Mouse (Mus musculus) lung, embryonic 14.5 days (tissue): Measurements from ENCODE around the gene Gm10382. TPM values are rescaled to one million over a fixed set of nuclear protein-coding genes. Genes with fewer than 3 reads are reported as not detected.
"Not testable (repeated sequence)": the region's sequence is repeated elsewhere in the genome, so short reads cannot be mapped to it uniquely, and the experiment has no call there.

Experiments
- ATAC-seq: fragments of 200-750 bp; cut with Nextera tagmentation; 2 replicates; pipeline ENCODE4 v1.8.0; 2017; ENCODE audit warnings: mild to moderate bottlenecking, moderate TSS enrichment, moderate library complexity; ENCODE audit not compliant: insufficient read depth
- DNase-seq: peaks from one replicate; pipeline ENCODE4 v3.0.0-alpha.2; 2015
- H3K27ac ChIP-seq: fragments of 300-500 bp; sonication (generic); 2 replicates; pipeline ENCODE4 v1.5.1; 2014; ENCODE audit warnings: low read depth, mild to moderate bottlenecking, moderate library complexity
- H3K27me3 ChIP-seq: fragments of 300-500 bp; sonication (generic); 2 replicates; pipeline ENCODE4 v1.6.1; 2014; ENCODE audit warnings: low read length, control low read depth; ENCODE audit not compliant: insufficient read depth
- H3K36me3 ChIP-seq: fragments of 300-500 bp; sonication (generic); 2 replicates; pipeline ENCODE4 v1.6.1; 2014; ENCODE audit warnings: control low read depth; ENCODE audit not compliant: insufficient read depth
- H3K4me1 ChIP-seq: fragments of 300-500 bp; sonication (generic); 2 replicates; pipeline ENCODE4 v1.6.1; 2014; ENCODE audit warnings: antibody characterized with exemption, control low read depth; ENCODE audit not compliant: insufficient read depth
- H3K4me2 ChIP-seq: fragments of 300-500 bp; sonication (generic); 2 replicates; pipeline ENCODE4 v1.6.1; 2014; ENCODE audit warnings: mild to moderate bottlenecking
- H3K4me3 ChIP-seq: fragments of 300-500 bp; sonication (generic); 2 replicates; pipeline ENCODE4 v1.5.1; 2014; ENCODE audit warnings: low read depth, low read length
- H3K9ac ChIP-seq: fragments of 300-500 bp; sonication (generic); 2 replicates; pipeline ENCODE4 v1.6.1; 2014
- H3K9me3 ChIP-seq: fragments of 300-500 bp; sonication (generic); 2 replicates; pipeline ENCODE4 v1.6.1; 2016; ENCODE audit warnings: low read depth, low read length, control low read depth
- CTCF ChIP-seq: IDR thresholded peaks from 2 replicates; pipeline ENCODE4 v1.5.1; 2016; ENCODE audit warnings: antibody characterized with exemption, low read depth
- WGBS: fragments of 180-500 bp; shearing (Covaris S2); extraction: QIAGEN DNeasy Blood & Tissue Kit; methylation state at CpG from one replicate; pipeline ENCODE4 v1.1.7; 2014; 5-methylcytosine and 5-hydroxymethylcytosine counted together
- polyA plus RNA-seq: library from polyadenylated mRNA; unstranded; fragments of >200 nt; fragmentation: Nextera tagmentation; extraction: Ambion mirVana; gene quantifications from 2 replicates; pipeline ENCODE4 v1.2.1, GENCODE M21; 2014

Gm10382 gene
- polyA plus RNA-seq, 1 experiment from 2014 or later = 0.45 TPM

GRCm38 (mm10) chr5:125409348-125410090, 20.4 kb downstream of the Gm10382 start:
- peaks cover 13% of the 10 kb centered on the region for H3K36me3 ChIP-seq
- H3K4me3 ChIP-seq = peak overlapping the region; percentile 42
- peak overlapping the region; percentile 40; the same call in 1 of the 2 replicates for H3K9ac ChIP-seq
- ATAC-seq (peak; percentile 40), DNase-seq (peak; percentile 89)
- no peaks in the 10 kb centered on the region for H3K9me3 ChIP-seq
- H3K4me1 ChIP-seq = no peaks in the 10 kb centered on the region
- H3K27me3 ChIP-seq = no peaks in the 10 kb centered on the region
- H3K4me2 ChIP-seq = peak overlapping the region; percentile 90
- no peak for TF ChIP-seq CTCF
- 6% methylated on average over 20 of the region's 20 CpGs for WGBS
- H3K27ac ChIP-seq = peak overlapping the region; percentile 26; the same call in 1 of the 2 replicates

- DNase-seq (peak; percentile 78), ATAC-seq (no peak)
- no peak overlapping the region for H3K4me2 ChIP-seq
- TF ChIP-seq CTCF = peak; percentile 69
- 58% methylated on average over 5 of the region's 5 CpGs for WGBS
- H3K36me3 ChIP-seq = peaks cover 39% of the 10 kb centered on the region
- no peaks in the 10 kb centered on the region for H3K4me1 ChIP-seq
- no peaks in the 10 kb centered on the region for H3K9me3 ChIP-seq
- no peak overlapping the region for H3K9ac ChIP-seq
- H3K27me3 ChIP-seq = no peaks in the 10 kb centered on the region
- no peak overlapping the region for H3K27ac ChIP-seq
- no peak overlapping the region for H3K4me3 ChIP-seq
Observed at GRCm38 (mm10) chr5:125411972-125412530, 22.9 kb downstream of the Gm10382 start.

- 91% methylated on average over 8 of the region's 8 CpGs for WGBS
- H3K27ac ChIP-seq, H3K27me3 ChIP-seq, H3K9me3 ChIP-seq, H3K4me1 ChIP-seq, H3K4me2 ChIP-seq, H3K4me3 ChIP-seq, H3K9ac ChIP-seq, ATAC-seq, DNase-seq: not testable (repeated sequence)
- H3K36me3 ChIP-seq = peaks cover 44% of the 10 kb centered on the region
Observed at GRCm38 (mm10) chr5:125412536-125412935, 23.4 kb downstream of the Gm10382 start.

GRCm38 (mm10) chr5:125413763-125414162, 24.6 kb downstream of the Gm10382 start:
- DNase-seq = peak; percentile 82
- peak; percentile 26; the same call in 1 of the 2 replicates for ATAC-seq
- Histone ChIP-seq H3K4me3 (no peak overlapping the region), H3K9ac (no peak overlapping the region), H3K27ac (no peak overlapping the region), H3K36me3 (peaks cover 56% of the 10 kb centered on the region), H3K9me3 (no peaks in the 10 kb centered on the region), H3K27me3 (no peaks in the 10 kb centered on the region), H3K4me2 (no peak overlapping the region), H3K4me1 (no peaks in the 10 kb centered on the region)
- no peak for TF ChIP-seq CTCF
- WGBS = 52% methylated on average over 4 of the region's 4 CpGs

GRCm38 (mm10) chr5:125416183-125416582, 27.1 kb downstream of the Gm10382 start:
- ATAC-seq = no peak
- Histone ChIP-seq H3K27me3 (no peaks in the 10 kb centered on the region), H3K4me3 (no peak overlapping the region), H3K36me3 (peaks cover 78% of the 10 kb centered on the region), H3K9me3 (no peaks in the 10 kb centered on the region), H3K4me2 (no peak overlapping the region), H3K27ac (no peak overlapping the region), H3K4me1 (no peaks in the 10 kb centered on the region), H3K9ac (no peak overlapping the region)
- no peak for DNase-seq
- 94% methylated on average over 8 of the region's 8 CpGs for WGBS
- TF ChIP-seq CTCF = no peak

- Histone ChIP-seq H3K9me3 (no peaks in the 10 kb centered on the region), H3K4me1 (no peaks in the 10 kb centered on the region), H3K9ac (no peak overlapping the region), H3K36me3 (peaks cover 97% of the 10 kb centered on the region), H3K27me3 (no peaks in the 10 kb centered on the region), H3K4me3 (no peak overlapping the region), H3K4me2 (no peak overlapping the region), H3K27ac (no peak overlapping the region)
- no peak for TF ChIP-seq CTCF
- WGBS = 87% methylated on average over 12 of the region's 12 CpGs
- DNase-seq (no peak), ATAC-seq (no peak)
Observed at GRCm38 (mm10) chr5:125418636-125419035, 29.5 kb downstream of the Gm10382 start.

GRCm38 (mm10) chr5:125419124-125419523, 30.0 kb downstream of the Gm10382 start:
- Histone ChIP-seq H3K27me3 (no peaks in the 10 kb centered on the region), H3K4me1 (no peaks in the 10 kb centered on the region), H3K9ac (no peak overlapping the region), H3K27ac (no peak overlapping the region), H3K4me2 (no peak overlapping the region), H3K36me3 (peaks cover 97% of the 10 kb centered on the region), H3K4me3 (no peak overlapping the region), H3K9me3 (no peaks in the 10 kb centered on the region)
- no peak for DNase-seq
- 81% methylated on average over 11 of the region's 11 CpGs for WGBS
- TF ChIP-seq CTCF = no peak
- no peak for ATAC-seq
